Mouse (Mus musculus) cerebellum, adult 2 months (tissue): ENCODE data around the gene Prmt7.

Experiments
- CTCF ChIP-seq: fragments of 200-500 bp; IDR thresholded peaks from 2 replicates; pipeline ENCODE4 v1.5.1; 2011; ENCODE audit warnings: low read depth, mild to moderate bottlenecking, control low read depth, low read length, moderate library complexity, borderline replicate concordance; ENCODE audit not compliant: insufficient read depth
- POLR2A ChIP-seq: fragments of 200-500 bp; IDR thresholded peaks from 2 replicates; pipeline ENCODE4 v1.6.1; 2011; ENCODE audit warnings: low read length, control low read depth, borderline replicate concordance; ENCODE audit not compliant: insufficient read depth

DNA sequence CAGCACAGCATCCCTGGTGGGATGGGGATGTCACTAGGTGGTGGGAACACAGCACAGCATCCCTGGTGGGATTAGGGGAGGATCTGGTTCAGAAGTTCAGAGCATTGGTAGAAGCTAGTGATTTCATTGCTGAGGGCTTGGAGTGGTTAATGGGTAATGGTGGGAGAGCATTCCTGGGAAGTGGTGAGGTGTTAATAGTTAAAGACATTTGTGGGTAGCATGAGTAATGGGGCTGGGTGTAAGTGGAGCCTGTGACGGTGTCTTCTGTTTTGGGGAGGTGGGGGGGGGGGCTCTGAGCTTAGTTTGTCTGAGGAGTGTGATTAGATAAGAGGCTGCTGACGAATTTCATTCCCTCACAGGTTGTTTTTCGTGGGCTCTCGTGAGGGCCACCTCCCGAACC, 16.7 kb upstream of the Prmt7 start:
- no peak for TF ChIP-seq POLR2A
- no peak for TF ChIP-seq CTCF
